Mouse (Mus musculus): ENCODE data around the gene Nrxn3. TPM values are rescaled to one million over a fixed set of nuclear protein-coding genes. Genes with fewer than 3 reads are reported as not detected.

Nrxn3 gene
- polyA plus RNA-seq, 1 experiment, result not detected

- H3K4me1 ChIP-seq (ENCODE audit: control insufficient read depth, insufficient read depth, low read length), result no peaks in the 10 kb centered on the region
- TF ChIP-seq POLR2A (IDR thresholded peaks at IDR 0.05; ENCODE audit: low read depth, low read length) (no peak), CTCF (IDR thresholded peaks at IDR 0.05; ENCODE audit: borderline replicate concordance, insufficient read depth, low read length) (no peak)
- H3K4me3 ChIP-seq (ENCODE audit: insufficient read depth, low read length), result no peak overlapping the region
- H3K27ac ChIP-seq (ENCODE audit: insufficient read depth, low read length), result no peak overlapping the region
Measured at GRCm38 (mm10) chr12:90281236-90281635, 1558.6 kb downstream of the Nrxn3 start.

- Histone ChIP-seq H3K4me3 (ENCODE audit: insufficient read depth, low read length) (no peak overlapping the region), H3K4me1 (ENCODE audit: control insufficient read depth, insufficient read depth, low read length) (no peaks in the 10 kb centered on the region), H3K27ac (ENCODE audit: insufficient read depth, low read length) (no peak overlapping the region)
- TF ChIP-seq CTCF (IDR thresholded peaks at IDR 0.05; ENCODE audit: borderline replicate concordance, insufficient read depth, low read length) (no peak), POLR2A (IDR thresholded peaks at IDR 0.05; ENCODE audit: low read depth, low read length) (no peak)
Measured at GRCm38 (mm10) chr12:90283022-90283421, 1560.3 kb downstream of the Nrxn3 start.

GRCm38 (mm10) chr12:90302671-90303070 is 1580.0 kb downstream of the Nrxn3 start:
- Histone ChIP-seq H3K27ac (ENCODE audit: insufficient read depth, low read length) (no peak overlapping the region), H3K4me3 (ENCODE audit: insufficient read depth, low read length) (no peak overlapping the region), H3K4me1 (ENCODE audit: control insufficient read depth, insufficient read depth, low read length) (no peaks in the 10 kb centered on the region)
- TF ChIP-seq CTCF (IDR thresholded peaks at IDR 0.05; ENCODE audit: borderline replicate concordance, insufficient read depth, low read length) (no peak), POLR2A (IDR thresholded peaks at IDR 0.05; ENCODE audit: low read depth, low read length) (no peak)

DNA sequence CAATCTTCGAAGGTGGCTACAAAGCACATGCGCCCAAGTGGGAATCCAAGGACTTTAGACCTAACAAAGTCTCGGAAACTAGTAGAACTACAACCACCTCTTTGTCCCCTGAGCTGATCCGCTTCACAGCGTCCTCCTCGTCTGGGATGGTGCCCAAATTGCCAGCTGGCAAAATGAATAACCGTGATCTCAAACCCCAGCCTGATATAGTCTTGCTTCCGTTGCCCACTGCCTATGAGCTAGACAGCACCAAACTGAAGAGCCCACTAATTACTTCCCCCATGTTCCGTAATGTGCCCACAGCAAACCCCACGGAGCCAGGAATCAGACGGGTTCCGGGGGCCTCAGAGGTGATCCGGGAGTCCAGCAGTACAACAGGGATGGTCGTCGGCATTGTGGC is 1609.1 kb downstream of the Nrxn3 start:
- H3K4me3 ChIP-seq (ENCODE audit: insufficient read depth, low read length), result no peak overlapping the region
- TF ChIP-seq CTCF (IDR thresholded peaks at IDR 0.05; ENCODE audit: borderline replicate concordance, insufficient read depth, low read length), result no peak
- TF ChIP-seq POLR2A (IDR thresholded peaks at IDR 0.05; ENCODE audit: low read depth, low read length), result no peak
- no peak overlapping the region for H3K27ac ChIP-seq (ENCODE audit: insufficient read depth, low read length)
- H3K4me1 ChIP-seq (ENCODE audit: control insufficient read depth, insufficient read depth, low read length), result no peaks in the 10 kb centered on the region

DNA sequence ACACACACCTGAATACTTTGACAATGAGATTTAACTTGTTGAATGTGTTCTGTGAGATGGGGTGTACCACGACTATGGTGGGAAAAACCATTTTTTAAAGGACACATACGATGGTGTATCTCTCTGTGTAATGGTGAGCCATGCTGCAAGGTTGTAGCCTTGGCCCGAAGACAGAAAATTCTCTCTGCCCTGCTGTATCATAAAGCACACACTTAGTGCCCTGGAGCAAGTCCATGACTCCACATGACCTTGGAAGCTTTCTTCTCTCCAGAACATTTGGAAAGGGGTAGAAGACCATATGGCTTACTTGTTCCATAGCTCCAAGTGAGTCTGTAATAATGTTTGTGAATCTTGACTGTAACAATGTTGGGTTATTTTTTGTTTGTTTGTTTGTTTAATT is 1609.8 kb downstream of the Nrxn3 start:
- H3K4me1 ChIP-seq (ENCODE audit: control insufficient read depth, insufficient read depth, low read length), result no peaks in the 10 kb centered on the region
- no peak overlapping the region for H3K4me3 ChIP-seq (ENCODE audit: insufficient read depth, low read length)
- H3K27ac ChIP-seq (ENCODE audit: insufficient read depth, low read length), result no peak overlapping the region
- TF ChIP-seq CTCF (IDR thresholded peaks at IDR 0.05; ENCODE audit: borderline replicate concordance, insufficient read depth, low read length) (no peak), POLR2A (IDR thresholded peaks at IDR 0.05; ENCODE audit: low read depth, low read length) (no peak)

DNA sequence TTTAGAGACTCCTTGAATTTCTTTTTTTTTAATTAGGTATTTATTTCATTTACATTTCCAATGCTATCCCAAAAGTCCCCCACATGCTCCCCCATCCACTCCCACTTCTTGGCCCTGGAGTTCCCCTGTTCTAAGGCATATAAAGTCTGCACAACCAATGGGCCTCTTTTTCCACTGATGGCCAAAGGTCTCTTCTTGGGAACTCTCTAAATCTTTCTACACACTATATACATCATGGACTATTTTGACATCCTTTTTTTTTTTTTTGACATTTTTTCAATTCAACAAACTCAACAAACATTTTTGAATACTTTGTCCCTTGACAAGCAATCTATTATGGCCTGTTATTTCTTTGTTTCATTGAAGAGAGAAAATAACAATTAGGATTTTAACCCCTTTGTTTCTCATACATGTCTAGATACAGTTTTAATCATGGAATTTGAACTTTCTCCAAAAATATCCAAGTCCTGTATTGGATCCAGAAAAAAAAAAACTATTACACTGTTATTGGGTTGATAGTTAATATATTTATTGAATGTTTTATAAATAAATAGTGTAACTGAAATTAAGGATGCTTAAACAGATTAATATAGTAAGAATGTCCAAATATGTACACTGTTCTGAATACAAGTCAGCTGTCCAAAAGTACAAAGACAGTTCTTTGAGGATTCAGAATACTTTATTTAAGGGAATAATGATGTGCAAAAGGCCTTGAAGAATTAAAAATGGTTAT is 1615.0 kb downstream of the Nrxn3 start:
- no peak for TF ChIP-seq CTCF (IDR thresholded peaks at IDR 0.05; ENCODE audit: borderline replicate concordance, insufficient read depth, low read length)
- no peak for TF ChIP-seq POLR2A (IDR thresholded peaks at IDR 0.05; ENCODE audit: low read depth, low read length)

DNA sequence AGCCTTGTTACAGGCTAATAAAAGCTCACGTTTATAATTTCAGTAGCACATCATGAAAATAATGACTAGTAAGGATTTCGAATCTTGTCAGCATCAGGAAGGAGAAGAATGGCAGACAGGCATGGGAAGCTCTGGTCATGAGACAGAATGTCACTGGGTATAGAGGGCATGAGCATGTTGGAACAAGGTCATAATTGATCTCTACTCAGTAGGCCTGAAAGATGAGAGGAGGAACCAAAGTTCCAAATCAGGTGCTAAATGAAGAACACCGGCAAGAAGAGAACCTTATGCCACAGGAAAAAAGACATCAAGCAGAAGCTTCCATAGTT is 1615.5 kb downstream of the Nrxn3 start:
- TF ChIP-seq POLR2A (IDR thresholded peaks at IDR 0.05; ENCODE audit: low read depth, low read length) (no peak), CTCF (IDR thresholded peaks at IDR 0.05; ENCODE audit: borderline replicate concordance, insufficient read depth, low read length) (no peak)
- H3K4me1 ChIP-seq (ENCODE audit: control insufficient read depth, insufficient read depth, low read length), result no peaks in the 10 kb centered on the region
- H3K4me3 ChIP-seq (ENCODE audit: insufficient read depth, low read length), result no peak overlapping the region
- no peak overlapping the region for H3K27ac ChIP-seq (ENCODE audit: insufficient read depth, low read length)

More for the DNA sequence above, 1615.0 kb downstream of the Nrxn3 start:
- no peak overlapping the region for H3K27ac ChIP-seq (ENCODE audit: insufficient read depth, low read length)
- H3K4me3 ChIP-seq (ENCODE audit: insufficient read depth, low read length), result no peak overlapping the region
- no peaks in the 10 kb centered on the region for H3K4me1 ChIP-seq (ENCODE audit: control insufficient read depth, insufficient read depth, low read length)
